Mouse (Mus musculus): ENCODE data around the gene Ugt1a7c.

Ugt1a7c gene

GRCm38 (mm10) chr1:88246386-88246785 is 151.5 kb downstream of the Ugt1a7c start:
- DNase-seq, result no peak

- DNase-seq, result no peak
These were observed 152.8 kb downstream of the Ugt1a7c start for GRCm38 (mm10) chr1:88247660-88248059.

- DNase-seq, result no peak
These were observed 153.8 kb downstream of the Ugt1a7c start for GRCm38 (mm10) chr1:88248658-88249057.

GRCm38 (mm10) chr1:88249596-88249995 is 154.7 kb downstream of the Ugt1a7c start:
- DNase-seq, result no peak

- no peak for DNase-seq
These were observed 155.2 kb downstream of the Ugt1a7c start for GRCm38 (mm10) chr1:88250023-88250422.

GRCm38 (mm10) chr1:88253106-88253505 is 158.2 kb downstream of the Ugt1a7c start:
- DNase-seq, result no peak

GRCm38 (mm10) chr1:88253540-88253939 is 158.7 kb downstream of the Ugt1a7c start:
- DNase-seq, result no peak

GRCm38 (mm10) chr1:88254793-88255465 is 160.1 kb downstream of the Ugt1a7c start:
- no peak for DNase-seq

DNA sequence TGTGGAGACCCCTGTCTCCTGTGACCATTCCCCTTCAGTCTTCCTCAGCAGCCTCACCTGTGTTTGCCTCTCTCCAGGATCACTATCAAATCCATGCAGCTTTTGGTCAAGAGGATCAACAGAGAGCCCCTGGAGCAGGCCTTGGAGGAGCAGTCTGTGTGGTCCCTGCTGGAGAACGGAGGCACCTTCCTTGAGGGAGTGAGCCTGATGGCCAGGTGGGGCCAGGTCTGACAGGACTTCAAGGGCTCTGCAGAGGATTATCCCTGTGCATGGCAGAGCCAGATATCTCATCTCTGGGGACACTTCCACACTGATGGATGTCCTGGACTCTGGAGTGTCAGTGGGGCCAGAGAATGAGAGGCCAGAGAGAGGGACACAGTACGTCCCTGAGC is 160.6 kb downstream of the Ugt1a7c start:
- no peak for DNase-seq

DNA sequence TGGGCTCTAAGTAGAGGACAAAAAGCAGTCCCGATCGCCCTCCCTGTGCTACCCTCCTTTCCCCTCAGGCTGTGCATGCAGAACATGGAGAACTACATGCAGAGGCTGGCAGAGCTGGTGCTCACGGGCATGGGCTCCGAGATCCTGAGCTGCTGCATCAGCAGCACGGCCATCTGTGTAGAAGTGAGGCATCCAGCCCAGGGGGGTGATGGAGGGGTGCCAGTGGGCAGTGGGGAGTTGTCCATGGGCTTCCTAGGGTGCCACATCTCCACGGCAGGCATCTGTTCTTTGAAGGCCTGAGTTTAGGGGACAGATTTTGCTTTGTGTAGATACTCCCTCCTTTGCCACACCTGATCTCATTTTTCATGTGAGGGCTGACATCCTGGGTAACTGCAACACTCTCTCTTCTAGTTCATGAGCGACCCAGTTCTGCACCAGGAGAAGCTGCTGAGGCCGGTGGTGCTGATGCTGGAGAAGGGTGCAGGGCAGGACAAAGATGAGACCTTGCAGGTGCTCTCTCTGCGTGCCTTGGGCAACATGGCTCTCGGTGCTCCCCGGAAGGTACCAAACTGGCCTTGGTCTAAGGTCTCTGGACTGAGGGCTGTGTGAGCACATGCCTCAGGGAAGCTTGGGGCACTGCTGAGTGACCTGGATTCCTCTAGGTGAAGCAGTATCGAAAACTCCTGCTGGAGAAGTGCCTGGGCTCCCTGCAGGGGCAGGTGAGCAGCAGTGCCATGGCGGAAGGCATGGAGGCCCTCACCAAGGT is 161.3 kb downstream of the Ugt1a7c start:
- DNase-seq, result no peak

DNA sequence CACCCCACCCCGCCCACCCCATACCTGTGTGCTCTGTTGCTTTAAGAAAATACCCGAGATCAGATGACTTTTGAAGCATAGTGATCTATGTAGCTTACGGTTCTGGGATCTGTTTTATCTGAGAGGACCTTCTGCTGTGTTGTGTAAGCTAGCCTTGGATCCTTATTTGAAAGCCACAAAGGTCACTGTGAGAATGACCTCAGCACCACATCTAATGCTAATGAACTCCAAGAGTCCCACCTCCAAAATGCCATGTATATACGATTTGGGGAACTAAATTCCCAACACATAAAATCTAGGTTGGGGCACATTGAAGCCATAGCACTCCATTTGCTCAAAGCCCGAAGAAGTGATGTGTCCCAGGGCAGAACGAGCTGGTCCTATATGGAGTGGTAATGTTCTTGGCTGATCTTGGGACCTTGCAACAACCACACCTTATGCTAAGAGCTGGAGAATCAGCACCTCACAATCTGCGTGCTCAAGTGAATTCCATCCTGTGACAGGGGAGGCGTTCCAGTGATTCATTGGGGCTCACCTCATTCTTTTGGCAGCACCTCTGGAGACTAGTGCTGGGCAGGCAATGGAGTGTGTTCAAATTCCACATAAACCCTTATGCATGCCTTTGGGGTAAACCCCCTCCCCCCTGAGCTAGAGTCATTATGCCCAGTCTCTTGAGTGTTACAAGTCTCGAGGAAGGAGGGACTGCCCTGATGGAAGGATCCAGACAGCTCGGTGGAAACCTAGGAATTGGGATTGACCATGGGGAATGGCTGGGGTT is 162.2 kb downstream of the Ugt1a7c start:
- no peak for DNase-seq

- DNase-seq, result no peak
These were observed 162.8 kb downstream of the Ugt1a7c start for GRCm38 (mm10) chr1:88257681-88258080.

GRCm38 (mm10) chr1:88258361-88258760 is 163.5 kb downstream of the Ugt1a7c start:
- no peak for DNase-seq

GRCm38 (mm10) chr1:88258881-88259642 is 164.2 kb downstream of the Ugt1a7c start:
- no peak for DNase-seq

DNA sequence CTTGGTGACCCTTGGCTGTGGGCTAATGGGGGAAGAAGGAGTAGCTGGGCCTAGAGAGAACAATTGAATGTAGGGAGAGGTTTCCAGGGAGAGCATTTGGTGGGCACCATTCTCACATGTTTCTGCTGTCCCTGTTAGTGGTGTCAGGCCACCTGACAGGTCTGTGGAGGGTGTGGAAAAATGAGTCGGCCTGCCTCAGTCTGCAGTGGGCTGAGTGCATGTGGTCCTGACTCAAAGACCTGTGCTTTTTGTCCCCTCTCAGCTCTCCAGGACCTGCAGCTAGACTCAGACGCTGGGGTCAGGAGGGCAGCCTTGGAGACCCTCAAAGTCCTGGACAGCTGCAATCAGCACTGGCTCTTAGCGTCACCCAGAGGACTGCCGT is 164.8 kb downstream of the Ugt1a7c start:
- DNase-seq, result no peak

DNA sequence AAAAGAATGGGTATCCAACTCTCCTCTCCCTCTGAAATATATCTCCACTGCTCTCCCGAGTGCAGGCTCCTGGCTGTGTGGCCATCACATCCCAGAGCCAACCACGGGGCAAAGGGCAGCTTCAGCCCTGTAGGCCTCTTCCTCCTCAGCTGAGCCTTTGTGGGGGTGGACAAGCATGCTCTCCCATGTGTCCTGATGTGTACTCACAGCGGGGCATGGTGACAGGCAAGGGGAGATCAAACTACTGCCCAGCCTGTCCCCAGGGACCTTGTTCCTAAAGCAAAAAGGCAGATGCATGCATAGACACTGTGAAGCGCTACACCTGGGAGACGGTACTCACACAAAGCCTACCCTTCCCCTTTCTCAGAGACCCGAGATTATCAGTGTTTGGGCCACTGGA is 165.3 kb downstream of the Ugt1a7c start:
- DNase-seq, result no peak

GRCm38 (mm10) chr1:88260604-88261377 is 165.9 kb downstream of the Ugt1a7c start:
- no peak for DNase-seq

DNA sequence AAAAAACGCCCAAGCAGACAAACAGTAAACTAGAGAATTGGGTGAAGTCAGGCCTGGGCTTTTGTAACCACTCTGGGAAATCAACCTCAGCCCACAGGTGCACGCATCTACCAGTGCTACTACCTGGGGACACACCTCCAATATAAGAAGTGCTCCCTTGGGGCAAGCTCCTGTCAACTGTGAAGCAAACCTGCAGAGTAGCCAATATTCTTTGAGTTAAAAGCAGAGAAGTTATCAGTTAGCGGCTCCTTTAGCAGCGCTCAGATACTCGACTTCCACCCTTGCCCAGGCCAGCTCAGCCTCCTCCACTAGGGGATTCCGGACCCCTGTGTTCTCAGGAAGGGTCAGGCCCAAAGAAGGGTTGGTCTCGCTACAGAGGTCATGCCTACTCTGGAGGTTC is 166.8 kb downstream of the Ugt1a7c start:
- DNase-seq, result no peak

GRCm38 (mm10) chr1:88262255-88262654 is 167.4 kb downstream of the Ugt1a7c start:
- DNase-seq, result no peak

DNA sequence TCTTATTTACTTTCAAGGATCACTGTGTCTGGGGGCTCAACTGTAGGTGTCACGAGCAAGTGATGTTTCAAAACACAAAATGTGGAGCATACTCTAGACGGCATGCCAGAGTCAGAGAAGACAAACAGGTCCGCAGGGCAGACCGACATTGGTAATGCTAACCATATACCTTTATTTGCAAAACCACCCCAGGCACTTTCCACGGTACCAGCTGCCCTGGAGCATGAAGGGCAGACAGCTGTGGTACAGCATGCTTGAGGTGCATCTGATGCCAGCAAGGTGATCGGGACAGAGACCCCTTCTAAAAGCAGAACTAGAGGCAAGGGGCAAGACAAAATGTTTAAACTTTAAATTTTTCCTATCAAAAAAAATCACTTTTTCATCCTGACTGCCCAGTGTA is 168.1 kb downstream of the Ugt1a7c start:
- no peak for DNase-seq

DNA sequence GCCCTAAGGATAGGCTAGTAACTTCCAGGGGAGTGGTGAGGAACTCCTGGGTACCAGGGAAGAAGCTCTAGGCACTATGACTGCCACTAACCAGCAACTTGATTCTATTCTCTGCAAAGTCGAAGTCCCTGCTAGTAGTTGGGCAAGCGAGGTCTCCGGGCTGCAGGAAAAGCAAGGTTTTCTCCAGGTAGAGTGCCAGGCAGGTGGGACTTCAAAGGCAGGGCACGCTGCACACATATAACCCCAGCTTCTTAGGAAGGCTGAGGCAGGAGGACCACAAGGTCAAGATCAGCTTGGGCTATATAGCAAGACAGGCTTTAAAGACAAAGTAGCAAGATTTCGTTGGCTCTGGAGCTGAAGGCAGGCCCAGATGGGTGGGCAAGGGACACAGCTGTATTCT is 168.9 kb downstream of the Ugt1a7c start:
- no peak for DNase-seq

DNA sequence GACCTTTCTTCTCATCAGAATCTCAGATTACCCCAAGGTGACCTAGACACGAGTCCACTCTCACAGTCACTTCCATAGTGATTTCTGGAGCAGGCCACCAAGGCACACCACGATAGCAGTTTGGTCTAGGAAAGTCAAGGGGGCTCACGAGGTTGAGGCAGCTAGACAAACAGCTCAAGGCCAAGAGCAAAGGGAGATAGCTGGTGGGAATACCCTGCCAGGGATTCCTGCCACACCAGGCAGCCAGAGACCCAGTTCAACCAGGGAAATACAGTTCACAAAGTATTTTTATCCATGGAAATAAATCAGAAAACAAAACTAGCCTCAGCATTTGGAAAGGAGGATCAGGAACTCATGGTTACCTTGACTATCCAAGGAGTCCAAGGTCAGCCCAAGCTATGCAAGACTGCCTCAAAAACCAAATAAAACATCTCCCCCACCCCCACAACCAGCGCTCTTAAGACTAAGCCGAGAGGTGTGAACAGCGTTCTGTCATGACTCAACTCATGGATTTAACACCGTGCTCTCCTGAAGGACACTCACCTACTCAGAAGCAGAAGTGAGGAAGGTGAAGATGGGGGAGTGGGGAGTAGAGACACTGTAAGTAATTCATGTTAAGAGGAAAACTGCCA is 169.5 kb downstream of the Ugt1a7c start:
- no peak for DNase-seq

All from B cell, adult 2 months (primary cell).